Mouse (Mus musculus): ENCODE data around the gene Rab40c. TPM values are rescaled to one million over a fixed set of nuclear protein-coding genes. Genes with fewer than 3 reads are reported as not detected.

Rab40c gene
- polyA plus RNA-seq, 1 experiment from 2014 or later, result 35.2 TPM

DNA sequence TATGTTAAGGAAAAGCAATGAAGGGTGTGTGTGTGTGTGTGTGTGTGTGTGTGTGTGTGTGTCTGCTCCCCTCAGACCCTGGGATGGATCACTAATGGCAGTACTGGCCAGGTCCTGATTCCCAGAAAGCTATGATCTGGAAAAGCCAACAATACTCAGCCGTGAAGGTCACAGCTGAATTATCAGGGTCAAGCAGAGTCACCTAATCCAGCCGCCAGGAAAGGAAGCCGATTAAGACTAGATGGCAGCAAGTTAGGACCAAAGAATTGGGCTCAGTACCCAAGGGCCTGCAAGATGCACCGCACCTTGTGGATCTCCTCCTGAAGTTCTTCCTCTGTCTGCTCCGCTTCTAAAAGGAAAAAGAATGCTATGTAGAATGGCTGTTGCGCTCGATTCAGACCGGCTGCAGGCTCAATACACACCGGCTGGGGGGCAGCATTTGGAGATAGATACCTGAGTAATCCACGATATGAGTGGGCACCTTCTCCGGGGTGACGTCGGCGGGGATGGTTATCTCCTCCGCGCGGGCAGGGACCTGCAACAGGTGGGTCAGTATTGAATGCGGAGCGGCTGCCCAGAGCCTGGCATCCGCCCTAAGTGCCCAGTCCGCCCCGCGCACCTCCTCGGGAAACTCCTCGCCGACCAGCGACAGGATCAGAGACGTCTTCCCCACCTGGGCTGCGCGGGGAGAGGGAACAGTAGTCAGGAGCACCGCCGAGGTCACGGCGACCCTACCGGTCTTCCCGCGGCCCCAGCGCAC is 75.7 kb downstream of the Rab40c start:
- ATAC-seq (ENCODE audit: insufficient number of reproducible peaks, low FRiP score, low TSS enrichment, low read depth), result 0 out of 2 replicates have a peak, but pooled peaks have one; percentile 1
- Histone ChIP-seq H3K9me3 (no peaks in the 10 kb centered on the region), H3K4me2 (peak overlapping the region; percentile 62), H3K9ac (peak overlapping the region; percentile 68), H3K36me3 (peaks cover 66% of the 10 kb centered on the region), H3K4me3 (peak overlapping the region; percentile 77), H3K27ac (peak overlapping the region; percentile 89), H3K27me3 (no peaks in the 10 kb centered on the region), H3K4me1 (peaks cover 18% of the 10 kb centered on the region)
- WGBS, result 3% methylated on average over 35 of the region's 38 CpGs

DNA sequence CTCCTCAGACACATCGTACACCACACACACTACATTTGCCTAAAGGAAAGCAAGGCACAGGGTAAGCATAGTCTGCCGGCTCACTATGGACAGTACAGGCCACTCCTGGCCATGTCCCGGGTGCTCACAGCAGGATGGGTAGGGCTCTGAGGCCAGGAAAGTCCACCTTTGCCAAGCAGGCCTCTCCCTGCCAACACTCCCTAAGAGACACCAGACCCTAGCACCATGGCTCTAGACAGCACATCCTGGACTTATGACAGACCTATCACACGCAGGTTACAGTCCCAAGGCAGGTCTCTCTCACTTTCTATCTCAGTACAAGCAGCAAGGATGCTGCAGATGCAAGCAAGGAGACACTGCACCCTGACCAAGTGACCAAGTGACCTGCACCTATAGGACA is 76.4 kb downstream of the Rab40c start:
- Histone ChIP-seq H3K4me3 (peak overlapping the region; percentile 77), H3K4me2 (peak overlapping the region; percentile 62), H3K4me1 (peaks cover 18% of the 10 kb centered on the region), H3K27me3 (no peaks in the 10 kb centered on the region), H3K9ac (0 out of 2 replicates have a peak overlapping the region, but pooled peaks have one; percentile 68), H3K36me3 (peaks cover 67% of the 10 kb centered on the region), H3K9me3 (no peaks in the 10 kb centered on the region), H3K27ac (no peak overlapping the region)
- 92% methylated on average over 4 of the region's 4 CpGs for WGBS
- no peak for ATAC-seq (ENCODE audit: insufficient number of reproducible peaks, low FRiP score, low TSS enrichment, low read depth)

DNA sequence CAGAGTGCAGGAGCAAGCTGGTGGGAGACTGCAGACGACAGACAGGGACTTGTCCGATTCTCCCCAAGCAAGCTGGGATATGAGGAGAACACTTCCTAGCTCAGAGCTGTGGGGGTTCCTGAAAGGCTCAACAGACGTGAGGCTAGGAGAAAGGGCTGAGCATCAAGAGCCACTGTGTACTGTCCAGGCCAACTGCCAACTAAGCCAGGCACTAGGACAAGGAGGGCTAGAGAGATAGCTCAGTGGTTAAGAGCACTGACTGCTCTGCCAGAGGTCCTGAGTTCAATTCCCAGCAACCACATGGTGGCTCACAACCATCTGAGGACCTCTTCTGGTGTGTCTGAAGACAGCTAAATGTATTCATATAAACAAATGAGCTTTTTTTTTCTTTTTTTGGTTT is 77.0 kb downstream of the Rab40c start:
- Histone ChIP-seq H3K4me1 (peaks cover 21% of the 10 kb centered on the region), H3K9ac (no peak overlapping the region), H3K9me3 (no peaks in the 10 kb centered on the region), H3K36me3 (peaks cover 65% of the 10 kb centered on the region), H3K27ac (no peak overlapping the region), H3K27me3 (no peaks in the 10 kb centered on the region), H3K4me2 (no peak overlapping the region), H3K4me3 (no peak overlapping the region)
- 72% methylated on average over 3 of the region's 3 CpGs for WGBS
- ATAC-seq (ENCODE audit: insufficient number of reproducible peaks, low FRiP score, low TSS enrichment, low read depth), result no peak

DNA sequence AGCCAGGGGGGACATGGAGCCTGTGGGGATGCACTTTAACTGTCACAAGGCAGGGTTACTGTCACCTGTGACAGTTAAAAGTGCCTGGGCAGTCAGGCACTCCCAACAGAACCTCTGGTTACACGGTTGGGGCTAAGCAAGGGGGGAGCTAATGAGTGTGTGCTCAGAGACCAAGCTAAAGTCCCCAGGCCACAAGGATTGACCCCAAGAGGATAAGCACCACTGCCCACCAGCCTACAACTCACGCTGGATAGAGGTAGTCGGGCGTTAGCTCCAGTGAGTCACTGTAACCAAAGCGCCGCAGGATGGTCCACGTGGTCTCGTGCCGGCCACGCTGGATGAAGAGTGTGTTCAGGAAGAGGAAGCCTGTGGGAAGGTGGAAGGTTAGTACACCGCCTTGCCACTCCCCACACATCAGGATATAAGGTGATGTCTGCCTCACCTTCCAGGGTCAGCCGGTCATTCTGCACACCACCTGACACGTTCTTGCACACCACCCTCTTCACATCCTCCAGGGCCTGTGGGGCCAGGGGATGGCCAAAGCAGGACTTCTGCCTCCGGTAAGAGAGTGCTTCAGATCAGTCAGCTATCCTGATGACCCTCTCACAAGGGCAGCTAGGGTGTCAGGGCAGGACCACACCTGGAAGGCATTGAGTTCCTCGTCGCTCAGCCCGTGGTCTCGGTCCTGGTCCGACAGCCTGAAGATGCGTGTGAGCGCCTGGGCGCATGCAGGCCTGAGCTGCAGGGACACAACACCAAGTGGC is 78.2 kb downstream of the Rab40c start, which contains the start of gene Gm20683:
TSS of gene Gm20683 (minus strand) at position 647 of the 764 bp plus-strand sequence.
- no peak within 1 kb of the TSS for H3K27ac ChIP-seq
- H3K27me3 ChIP-seq, result no peaks in the 10 kb centered on the region
- H3K9ac ChIP-seq, result no peak within 1 kb of the TSS
- H3K36me3 ChIP-seq, result peaks cover 56% of the 10 kb centered on the region
- H3K4me2 ChIP-seq, result no peak within 1 kb of the TSS
- H3K4me3 ChIP-seq, result no peak within 1 kb of the TSS
- H3K9me3 ChIP-seq, result no peaks in the 10 kb centered on the region
- 94% methylated on average over 22 of the region's 22 CpGs for WGBS
- no peak for ATAC-seq (ENCODE audit: insufficient number of reproducible peaks, low FRiP score, low TSS enrichment, low read depth)
- peaks cover 33% of the 10 kb centered on the region for H3K4me1 ChIP-seq

- 96% methylated on average over 6 of the region's 6 CpGs for WGBS
- Histone ChIP-seq H3K36me3 (peaks cover 53% of the 10 kb centered on the region), H3K27me3 (no peaks in the 10 kb centered on the region), H3K4me1 (peaks cover 40% of the 10 kb centered on the region), H3K9ac (no peak overlapping the region), H3K9me3 (no peaks in the 10 kb centered on the region), H3K4me3 (no peak overlapping the region), H3K27ac (no peak overlapping the region), H3K4me2 (no peak overlapping the region)
- ATAC-seq (ENCODE audit: insufficient number of reproducible peaks, low FRiP score, low TSS enrichment, low read depth), result no peak
These were observed 79.0 kb downstream of the Rab40c start for GRCm38 (mm10) chr17:25840519-25840918.

DNA sequence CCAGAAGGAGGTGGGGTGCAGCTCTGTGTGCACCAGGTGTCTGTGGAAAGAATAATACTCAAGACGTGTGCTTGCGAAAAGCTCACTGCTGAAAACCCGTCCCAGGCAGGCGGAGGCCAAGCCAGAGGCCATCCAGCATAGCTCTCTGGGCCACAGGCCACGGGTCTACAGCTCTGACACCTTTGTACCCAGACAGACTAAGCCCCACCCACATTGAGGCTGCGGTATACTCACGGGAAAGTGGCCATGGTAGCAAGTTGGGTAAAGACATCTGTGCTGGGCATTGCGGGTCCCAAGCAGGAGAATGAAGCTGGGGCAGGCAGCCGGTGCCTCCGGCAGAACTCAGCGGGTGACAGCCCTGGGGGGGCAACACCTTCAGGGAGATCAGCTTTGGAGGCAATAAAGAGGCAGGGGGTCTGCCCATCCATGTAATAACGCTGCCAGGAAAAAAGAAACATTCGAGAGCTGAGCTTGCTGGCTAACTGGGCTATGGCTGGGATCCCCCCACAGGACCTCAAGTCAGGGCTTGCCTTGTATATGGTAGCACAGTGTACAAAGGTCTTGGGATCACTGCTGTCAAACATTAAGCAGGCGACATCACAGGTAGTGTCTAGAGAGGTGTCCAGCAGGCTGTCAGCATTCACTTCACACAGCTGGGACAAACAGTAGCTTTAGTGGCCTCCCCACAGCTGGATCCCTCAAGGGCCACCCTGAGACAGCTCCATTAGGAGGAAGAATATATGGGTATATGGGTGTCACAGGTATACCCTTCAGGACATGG is 79.9 kb downstream of the Rab40c start:
- H3K9ac ChIP-seq, result no peak overlapping the region
- no peak overlapping the region for H3K4me2 ChIP-seq
- peaks cover 61% of the 10 kb centered on the region for H3K36me3 ChIP-seq
- H3K9me3 ChIP-seq, result no peaks in the 10 kb centered on the region
- H3K4me1 ChIP-seq, result peaks cover 44% of the 10 kb centered on the region
- no peak overlapping the region for H3K4me3 ChIP-seq
- ATAC-seq (ENCODE audit: insufficient number of reproducible peaks, low FRiP score, low TSS enrichment, low read depth), result no peak
- WGBS, result 79% methylated on average over 14 of the region's 14 CpGs
- H3K27ac ChIP-seq, result no peak overlapping the region
- H3K27me3 ChIP-seq, result no peaks in the 10 kb centered on the region

DNA sequence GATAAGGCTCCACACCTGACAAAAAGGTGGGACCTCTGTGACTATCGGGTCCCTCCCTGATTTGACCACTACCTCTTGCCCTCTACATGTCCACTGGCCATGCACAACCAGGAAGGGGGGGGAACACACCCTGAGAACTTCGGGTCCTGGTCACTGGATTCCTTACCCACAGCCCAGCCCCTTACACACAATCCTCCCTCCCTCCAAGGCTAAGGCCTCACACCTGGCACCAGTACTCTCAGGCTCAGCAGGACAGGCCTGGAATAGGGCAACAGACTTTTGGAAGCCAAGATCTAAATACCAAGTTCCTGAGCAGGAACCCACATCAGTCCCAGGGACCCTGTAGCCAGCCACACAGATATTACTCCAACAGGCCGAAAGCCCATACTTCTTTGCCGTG is 80.6 kb downstream of the Rab40c start:
- H3K4me3 ChIP-seq, result no peak overlapping the region
- peaks cover 61% of the 10 kb centered on the region for H3K36me3 ChIP-seq
- 84% methylated on average over 4 of the region's 4 CpGs for WGBS
- no peak overlapping the region for H3K4me2 ChIP-seq
- no peak overlapping the region for H3K9ac ChIP-seq
- no peaks in the 10 kb centered on the region for H3K9me3 ChIP-seq
- no peak overlapping the region for H3K27ac ChIP-seq
- no peaks in the 10 kb centered on the region for H3K27me3 ChIP-seq
- peaks cover 49% of the 10 kb centered on the region for H3K4me1 ChIP-seq
- no peak for ATAC-seq (ENCODE audit: insufficient number of reproducible peaks, low FRiP score, low TSS enrichment, low read depth)

DNA sequence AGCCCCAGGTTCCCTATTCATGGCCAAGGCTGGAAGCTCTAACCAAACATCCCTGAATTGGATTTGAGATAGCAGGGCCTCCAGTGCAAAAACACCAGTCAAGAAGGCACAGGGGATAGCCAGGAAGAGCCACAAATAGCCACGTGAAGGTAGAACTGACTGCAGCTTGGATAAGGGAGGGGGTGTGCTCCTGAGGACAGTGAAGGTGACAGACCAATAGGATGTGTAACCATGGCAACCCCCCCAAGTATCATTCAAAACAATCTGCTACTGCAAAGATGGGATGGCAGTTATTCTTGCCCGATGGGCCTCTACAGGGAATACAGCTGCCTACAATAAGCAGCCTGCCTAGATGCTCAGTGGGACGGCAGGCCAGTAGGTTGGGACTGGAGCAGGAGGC is 82.0 kb downstream of the Rab40c start:
- no peaks in the 10 kb centered on the region for H3K27me3 ChIP-seq
- WGBS, result 60% methylated on average over 3 of the region's 3 CpGs
- peak overlapping the region; percentile 75; the same call in 1 of the 2 replicates for H3K4me2 ChIP-seq
- 0 out of 2 replicates have a peak overlapping the region, but pooled peaks have one; percentile 41 for H3K9ac ChIP-seq
- peak overlapping the region; percentile 38; the same call in 1 of the 2 replicates for H3K4me3 ChIP-seq
- ATAC-seq (ENCODE audit: insufficient number of reproducible peaks, low FRiP score, low TSS enrichment, low read depth), result no peak
- peaks cover 57% of the 10 kb centered on the region for H3K36me3 ChIP-seq
- H3K4me1 ChIP-seq, result peaks cover 42% of the 10 kb centered on the region
- no peaks in the 10 kb centered on the region for H3K9me3 ChIP-seq
- 0 out of 2 replicates have a peak overlapping the region, but pooled peaks have one; percentile 47 for H3K27ac ChIP-seq

DNA sequence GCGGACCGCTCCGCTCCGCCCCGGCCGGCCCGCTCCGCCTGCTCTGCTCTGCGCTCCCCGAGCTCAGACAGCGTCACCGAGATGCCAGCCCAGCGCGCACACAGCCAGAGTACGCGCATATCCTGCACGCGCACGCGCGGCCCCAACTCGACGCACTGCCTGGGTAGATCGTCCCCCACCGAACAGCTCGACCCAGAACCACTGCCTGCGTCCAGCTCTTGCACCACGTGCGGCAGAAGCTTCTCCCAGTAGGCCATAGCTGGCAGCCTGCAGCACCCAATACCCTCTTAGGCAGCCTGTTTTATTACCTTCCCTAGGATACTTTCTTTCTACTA is 82.5 kb downstream of the Rab40c start, which contains the start of gene Rhbdl1:
TSS of gene Rhbdl1 (minus strand) at position 220 of the 335 bp plus-strand sequence.
- 3% methylated on average over 29 of the region's 29 CpGs for WGBS
- H3K27ac ChIP-seq, result peak within 1 kb of the TSS; percentile 47; the same call in 1 of the 2 replicates
- H3K36me3 ChIP-seq, result peaks cover 52% of the 10 kb centered on the region
- no peaks in the 10 kb centered on the region for H3K9me3 ChIP-seq
- H3K4me3 ChIP-seq, result peak within 1 kb of the TSS; percentile 38
- no peaks in the 10 kb centered on the region for H3K27me3 ChIP-seq
- no peak for ATAC-seq (ENCODE audit: insufficient number of reproducible peaks, low FRiP score, low TSS enrichment, low read depth)
- peak within 1 kb of the TSS; percentile 86 for H3K4me2 ChIP-seq
- peak within 1 kb of the TSS; percentile 41 for H3K9ac ChIP-seq
- H3K4me1 ChIP-seq, result peaks cover 43% of the 10 kb centered on the region

- peak overlapping the region; percentile 41 for H3K9ac ChIP-seq
- no peak for ATAC-seq (ENCODE audit: insufficient number of reproducible peaks, low FRiP score, low TSS enrichment, low read depth)
- H3K27me3 ChIP-seq, result no peaks in the 10 kb centered on the region
- H3K4me3 ChIP-seq, result peak overlapping the region; percentile 38
- H3K9me3 ChIP-seq, result no peaks in the 10 kb centered on the region
- 22% methylated on average over 23 of the region's 23 CpGs for WGBS
- peak overlapping the region; percentile 86 for H3K4me2 ChIP-seq
- H3K36me3 ChIP-seq, result peaks cover 49% of the 10 kb centered on the region
- H3K4me1 ChIP-seq, result peaks cover 48% of the 10 kb centered on the region
- peak overlapping the region; percentile 47; the same call in 1 of the 2 replicates for H3K27ac ChIP-seq
These were observed 83.0 kb downstream of the Rab40c start for GRCm38 (mm10) chr17:25836397-25837075.

DNA sequence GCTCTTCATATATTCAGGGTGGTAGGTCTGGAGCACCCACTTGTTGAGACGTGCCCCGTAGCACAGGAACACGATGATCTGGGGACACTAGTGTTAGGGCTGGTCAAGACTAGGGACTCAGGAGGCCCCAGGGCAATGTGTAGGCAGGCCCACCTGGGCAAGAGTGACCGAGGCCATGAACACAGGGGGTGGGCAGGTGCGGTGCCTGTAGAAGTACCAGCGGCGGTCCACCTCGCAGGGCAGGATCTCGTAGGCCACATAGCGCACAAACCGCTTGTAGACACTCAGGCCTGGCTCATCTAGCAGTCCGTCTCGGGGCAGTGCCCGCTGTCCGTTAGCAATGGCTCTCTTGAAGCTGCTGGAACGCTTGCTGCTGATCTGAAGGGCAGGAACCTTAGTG is 83.7 kb downstream of the Rab40c start:
- Histone ChIP-seq H3K36me3 (peaks cover 49% of the 10 kb centered on the region), H3K27me3 (no peaks in the 10 kb centered on the region), H3K4me3 (peak overlapping the region; percentile 38), H3K27ac (no peak overlapping the region), H3K9ac (no peak overlapping the region), H3K4me1 (peaks cover 55% of the 10 kb centered on the region), H3K9me3 (no peaks in the 10 kb centered on the region), H3K4me2 (peak overlapping the region; percentile 86)
- WGBS, result 87% methylated on average over 16 of the region's 16 CpGs
- ATAC-seq (ENCODE audit: insufficient number of reproducible peaks, low FRiP score, low TSS enrichment, low read depth), result no peak

All from limb, embryonic 15.5 days (tissue).